Mouse (Mus musculus) small intestine, adult 2 months (tissue): ENCODE results near the gene Cdh15. TPM values are rescaled to one million over a fixed set of nuclear protein-coding genes. Genes with fewer than 3 reads are reported as not detected.

ENCODE experiments used
- H3K27ac ChIP-seq: fragments of 200-500 bp; 2 replicates; pipeline ENCODE4 v1.5.1; 2012; ENCODE audit warnings: low read depth, low read length, control low read depth, inconsistent platforms; ENCODE audit not compliant: insufficient read depth
- H3K27me3 ChIP-seq: fragments of 200-500 bp; 2 replicates; pipeline ENCODE4 v1.6.1; 2012; ENCODE audit warnings: mild to moderate bottlenecking, moderate library complexity, low read length, inconsistent platforms; ENCODE audit not compliant: control insufficient read depth, insufficient read depth
- H3K36me3 ChIP-seq: fragments of 200-500 bp; 2 replicates; pipeline ENCODE4 v1.6.1; 2012; ENCODE audit warnings: mild to moderate bottlenecking, low read length, control low read depth, inconsistent platforms; ENCODE audit not compliant: control insufficient read depth, insufficient read depth
- H3K4me1 ChIP-seq: fragments of 200-500 bp; 2 replicates; pipeline ENCODE4 v1.6.1; 2012; ENCODE audit warnings: low read length, inconsistent platforms, mixed read lengths; ENCODE audit not compliant: control insufficient read depth, insufficient read depth, insufficient read length
- H3K4me3 ChIP-seq: fragments of 200-500 bp; 2 replicates; pipeline ENCODE4 v1.5.1; 2012; ENCODE audit warnings: low read depth, mild to moderate bottlenecking, control low read depth, inconsistent platforms, low read length, moderate library complexity
- CTCF ChIP-seq: fragments of 200-500 bp; IDR thresholded peaks from 2 replicates; pipeline ENCODE4 v1.5.1; 2012; ENCODE audit warnings: low read depth, mild to moderate bottlenecking, control low read depth, inconsistent platforms, low read length, moderate library complexity, mixed read lengths; ENCODE audit not compliant: insufficient replicate concordance, insufficient read length; ENCODE audit errors: extremely low read depth
- POLR2A ChIP-seq: fragments of 200-500 bp; IDR thresholded peaks from 2 replicates; pipeline ENCODE4 v1.6.1; 2012; ENCODE audit warnings: low read depth, mild to moderate bottlenecking, control low read depth, inconsistent platforms, low read length, moderate library complexity
- WGBS: fragments of 180-500 bp; shearing (Covaris S2); methylation state at CpG from one replicate; pipeline ENCODE4 v1.1.7; 2018; 5-methylcytosine and 5-hydroxymethylcytosine counted together
- polyA plus RNA-seq: library from polyadenylated mRNA; depleted of rRNA; stranded (reverse); fragments of >200 nt; gene quantifications from 2 replicates; pipeline ENCODE4 v1.2.3, GENCODE M21; 2012

Cdh15 gene
- polyA plus RNA-seq, 1 experiment = not detected

DNA sequence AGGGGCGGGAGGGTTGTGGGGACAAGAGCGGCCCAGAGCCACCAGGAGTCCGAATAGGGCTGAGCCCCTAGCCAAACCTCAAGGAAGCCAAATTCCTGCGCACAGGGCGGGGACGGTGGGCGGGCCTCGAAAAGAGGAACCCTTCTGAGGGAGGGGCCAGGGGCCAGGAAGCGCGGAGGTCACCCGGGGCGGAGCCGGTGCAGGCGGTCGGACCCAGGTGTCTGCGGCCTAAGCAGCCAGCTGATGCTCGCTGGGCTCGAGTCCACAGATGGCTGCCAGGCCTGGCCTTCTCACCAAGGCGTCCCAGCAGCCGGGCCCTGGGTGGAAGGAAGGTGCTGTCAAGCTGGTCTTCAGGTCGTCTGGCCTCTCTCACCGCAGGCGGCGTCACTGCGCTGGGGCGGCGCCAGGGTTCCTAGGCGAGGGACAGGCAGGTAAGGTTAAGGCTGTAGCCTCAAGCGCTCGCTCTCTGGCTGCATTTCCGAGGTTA, 22.7 kb downstream of the Cdh15 start:
- no peaks in the 10 kb centered on the region for H3K27me3 ChIP-seq
- no peak overlapping the region for H3K27ac ChIP-seq
- no peak for TF ChIP-seq POLR2A
- no peak for TF ChIP-seq CTCF
- H3K4me3 ChIP-seq = peak overlapping the region; percentile 62
- H3K4me1 ChIP-seq = peaks cover 8% of the 10 kb centered on the region
- 20% methylated on average over 31 of the region's 31 CpGs for WGBS
- no peaks in the 10 kb centered on the region for H3K36me3 ChIP-seq

- Histone ChIP-seq H3K36me3 (no peaks in the 10 kb centered on the region), H3K27ac (no peak overlapping the region), H3K4me1 (peaks cover 8% of the 10 kb centered on the region), H3K4me3 (peak overlapping the region; percentile 31; the same call in 1 of the 2 replicates), H3K27me3 (no peaks in the 10 kb centered on the region)
- WGBS = 39% methylated on average over 9 of the region's 9 CpGs
- TF ChIP-seq CTCF (no peak), POLR2A (no peak)
Measured at GRCm38 (mm10) chr8:122871663-122872062, 23.9 kb downstream of the Cdh15 start.

- H3K4me3 ChIP-seq = no peak overlapping the region
- no peaks in the 10 kb centered on the region for H3K27me3 ChIP-seq
- H3K27ac ChIP-seq = no peak overlapping the region
- peaks cover 8% of the 10 kb centered on the region for H3K4me1 ChIP-seq
- no peaks in the 10 kb centered on the region for H3K36me3 ChIP-seq
- WGBS = 30% methylated on average over 6 of the region's 6 CpGs
- TF ChIP-seq CTCF (no peak), POLR2A (no peak)
Measured at GRCm38 (mm10) chr8:122873171-122873570, 25.4 kb downstream of the Cdh15 start.

DNA sequence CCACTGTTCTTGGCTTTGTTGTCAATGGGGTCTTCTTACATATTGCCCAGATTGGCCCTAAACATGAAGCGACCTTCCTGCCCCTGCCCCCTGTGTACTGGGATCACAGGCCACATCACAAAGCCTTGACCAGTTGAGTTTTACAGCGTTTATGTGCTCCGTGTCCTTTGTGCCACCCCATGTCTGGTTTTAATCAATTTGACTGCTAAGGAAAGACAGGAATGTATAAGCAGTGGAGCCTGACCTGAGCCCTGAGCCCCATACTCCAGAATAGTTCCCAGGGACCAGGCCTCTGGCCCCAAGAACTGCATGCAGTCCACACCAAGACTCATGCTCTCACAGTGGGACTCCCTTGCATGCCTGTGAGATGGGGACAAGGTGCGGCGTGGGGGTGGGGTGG, 27.4 kb downstream of the Cdh15 start:
- no peak overlapping the region for H3K27ac ChIP-seq
- 66% methylated on average over 5 of the region's 5 CpGs for WGBS

DNA sequence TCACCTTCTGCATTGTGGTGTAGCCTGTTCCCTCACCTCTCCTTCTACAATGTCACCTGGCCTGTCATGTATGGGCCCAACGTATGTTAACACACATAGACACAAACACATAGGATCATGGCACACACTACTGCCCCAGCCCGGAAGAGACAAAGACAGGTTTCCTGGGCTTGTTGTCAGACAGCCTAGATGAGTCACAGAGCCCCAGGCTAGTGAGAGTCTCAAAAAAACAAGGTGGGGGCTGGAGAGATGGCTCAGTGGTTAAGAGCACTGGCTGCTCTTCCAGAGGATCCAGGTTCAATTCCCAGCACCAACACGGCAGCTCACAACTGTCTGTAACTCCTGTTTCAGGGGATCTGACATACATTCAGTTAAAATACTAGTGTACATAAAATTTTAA, 30.5 kb downstream of the Cdh15 start:
- TF ChIP-seq POLR2A (no peak), CTCF (no peak)
- peaks cover 8% of the 10 kb centered on the region for H3K36me3 ChIP-seq
- no peak overlapping the region for H3K27ac ChIP-seq
- H3K27me3 ChIP-seq = no peaks in the 10 kb centered on the region
- H3K4me3 ChIP-seq = no peak overlapping the region
- no peaks in the 10 kb centered on the region for H3K4me1 ChIP-seq
- WGBS = 79% methylated on average over 3 of the region's 3 CpGs

More for the DNA sequence above, 27.4 kb downstream of the Cdh15 start:
- H3K4me1 ChIP-seq = peaks cover 4% of the 10 kb centered on the region; the same call in 1 of the 2 replicates
- no peak overlapping the region for H3K4me3 ChIP-seq
- no peaks in the 10 kb centered on the region for H3K27me3 ChIP-seq
- no peaks in the 10 kb centered on the region for H3K36me3 ChIP-seq
- TF ChIP-seq CTCF (no peak), POLR2A (no peak)

- TF ChIP-seq CTCF (no peak), POLR2A (no peak)
- 49% methylated on average over 3 of the region's 3 CpGs for WGBS
- Histone ChIP-seq H3K36me3 (peaks cover 27% of the 10 kb centered on the region), H3K27ac (no peak overlapping the region), H3K4me3 (no peak overlapping the region), H3K27me3 (no peaks in the 10 kb centered on the region), H3K4me1 (no peaks in the 10 kb centered on the region)
Measured at GRCm38 (mm10) chr8:122880302-122880701, 32.5 kb downstream of the Cdh15 start.

DNA sequence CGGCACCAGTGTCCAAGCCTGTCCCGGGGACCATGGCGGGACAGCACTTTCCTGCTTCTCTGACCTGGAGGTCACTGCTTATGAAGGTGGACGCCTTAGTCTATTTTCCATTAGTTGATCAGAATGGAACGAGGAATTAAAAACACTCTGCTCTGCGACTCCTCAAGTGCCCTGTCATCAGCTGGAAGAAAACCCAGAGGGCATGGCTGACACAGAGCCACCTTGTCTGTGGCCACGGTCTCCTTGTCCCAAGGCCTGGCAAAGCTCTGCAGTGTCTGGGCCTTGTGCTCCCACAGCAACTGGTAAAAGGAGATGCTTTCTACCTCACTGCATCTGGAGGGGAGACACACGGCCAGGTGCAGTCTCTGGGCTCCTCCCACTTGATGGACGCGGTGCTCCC, 35.9 kb downstream of the Cdh15 start:
- no peaks in the 10 kb centered on the region for H3K4me1 ChIP-seq
- H3K27ac ChIP-seq = no peak overlapping the region
- no peak overlapping the region for H3K4me3 ChIP-seq
- 84% methylated on average over 10 of the region's 10 CpGs for WGBS
- H3K27me3 ChIP-seq = no peaks in the 10 kb centered on the region
- TF ChIP-seq POLR2A (no peak), CTCF (no peak)
- H3K36me3 ChIP-seq = peaks cover 60% of the 10 kb centered on the region
